Mouse (Mus musculus) left cerebral cortex, postnatal 25 days (tissue): ENCODE measurements around the gene Iars2. TPM values are rescaled to one million over a fixed set of nuclear protein-coding genes. Genes with fewer than 3 reads are reported as not detected.

ENCODE experiments used
- DNase-seq, 2 experiments: peaks; one replicate each; pipeline ENCODE4 v3.0.0; 2022; ENCODE audit warnings: low spot score in 2 of 2, mixed read lengths in 1 of 2
- intact Hi-C: fragments of 180-260 bp; cut with DNase I; formaldehyde crosslinking; loops from one replicate; pipeline ENCODE4 v1.15.1; 2025
- total RNA-seq, 2 experiments: library from RNA; stranded (reverse); gene quantifications; 2 replicates each; pipeline ENCODE4 v1.2.3; 2021

The Iars2 gene
- total RNA-seq: 10 to 100 TPM; 29.8 to 31.4 TPM

- intact Hi-C loops: no loop called here
- peak; percentile 87 to 91 for DNase-seq
These were observed at the start of gene Iars2 for GRCm38 (mm10) chr1:185328721-185329610. Iars2 (minus strand) TSS chr1:185329396.

- intact Hi-C loops: no loop called here
These were observed 48.2 kb upstream of the Iars2 start for GRCm38 (mm10) chr1:185377429-185377828.

GRCm38 (mm10) chr1:185376390-185376789 lies 47.2 kb upstream of the Iars2 start:
- DNase-seq: peak; percentile 23 to 93
- intact Hi-C loops: no loop called here

More at GRCm38 (mm10) chr1:185377429-185377828, 48.2 kb upstream of the Iars2 start:
- no peak for DNase-seq

DNA sequence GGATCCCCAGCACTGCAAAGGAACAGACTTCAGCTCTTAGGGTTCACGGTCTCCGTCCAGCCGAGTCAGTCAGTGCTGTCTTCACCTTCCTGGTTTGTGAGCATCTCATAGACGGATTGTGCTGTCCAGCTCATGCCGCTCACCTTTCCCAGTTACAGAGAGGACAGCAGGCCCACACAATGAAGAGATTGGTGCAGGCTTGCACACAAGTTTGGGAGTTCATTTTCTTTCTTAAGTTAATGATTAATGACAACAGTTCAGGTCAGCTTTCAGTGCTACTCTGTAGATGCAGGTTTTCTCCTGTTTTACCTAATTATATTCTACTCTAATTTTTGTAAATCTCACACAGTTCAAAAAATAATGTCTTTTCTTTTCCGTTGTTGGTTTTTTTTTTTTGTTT lies 40.8 kb upstream of the Iars2 start:
- no peak for DNase-seq
- intact Hi-C loops: no loop called here

DNA sequence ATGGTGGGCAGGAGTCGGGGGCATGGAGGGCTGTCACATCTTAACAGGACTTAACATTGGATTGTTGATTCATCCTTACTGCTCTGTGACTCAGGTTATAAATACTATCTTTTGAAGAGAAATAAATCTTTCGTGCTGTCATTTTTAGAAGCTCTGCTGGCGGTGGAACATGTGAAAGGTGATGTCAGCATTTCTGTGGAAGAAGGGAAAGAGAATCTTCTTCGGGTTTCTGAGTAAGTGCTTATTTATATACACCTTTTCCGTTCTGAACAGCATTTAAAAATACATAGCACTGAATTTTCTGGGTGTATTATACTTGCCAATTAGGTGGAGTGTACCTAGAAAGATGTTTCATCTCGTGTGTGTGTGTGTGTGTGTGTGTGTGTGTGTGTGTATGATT lies 38.2 kb upstream of the Iars2 start:
- DNase-seq: peak in 1 of 2 experiments; percentile 18
- intact Hi-C loops: no loop called here

GRCm38 (mm10) chr1:185364183-185364540 lies 35.0 kb upstream of the Iars2 start:
- intact Hi-C loops: no loop called here
- no peak for DNase-seq

GRCm38 (mm10) chr1:185363526-185364182 lies 34.5 kb upstream of the Iars2 start:
- intact Hi-C loops: loop anchor here (2.0 kb wide), 1 partner anchor 31 kb away; the partner anchor contains the start of gene Bpnt1

DNA sequence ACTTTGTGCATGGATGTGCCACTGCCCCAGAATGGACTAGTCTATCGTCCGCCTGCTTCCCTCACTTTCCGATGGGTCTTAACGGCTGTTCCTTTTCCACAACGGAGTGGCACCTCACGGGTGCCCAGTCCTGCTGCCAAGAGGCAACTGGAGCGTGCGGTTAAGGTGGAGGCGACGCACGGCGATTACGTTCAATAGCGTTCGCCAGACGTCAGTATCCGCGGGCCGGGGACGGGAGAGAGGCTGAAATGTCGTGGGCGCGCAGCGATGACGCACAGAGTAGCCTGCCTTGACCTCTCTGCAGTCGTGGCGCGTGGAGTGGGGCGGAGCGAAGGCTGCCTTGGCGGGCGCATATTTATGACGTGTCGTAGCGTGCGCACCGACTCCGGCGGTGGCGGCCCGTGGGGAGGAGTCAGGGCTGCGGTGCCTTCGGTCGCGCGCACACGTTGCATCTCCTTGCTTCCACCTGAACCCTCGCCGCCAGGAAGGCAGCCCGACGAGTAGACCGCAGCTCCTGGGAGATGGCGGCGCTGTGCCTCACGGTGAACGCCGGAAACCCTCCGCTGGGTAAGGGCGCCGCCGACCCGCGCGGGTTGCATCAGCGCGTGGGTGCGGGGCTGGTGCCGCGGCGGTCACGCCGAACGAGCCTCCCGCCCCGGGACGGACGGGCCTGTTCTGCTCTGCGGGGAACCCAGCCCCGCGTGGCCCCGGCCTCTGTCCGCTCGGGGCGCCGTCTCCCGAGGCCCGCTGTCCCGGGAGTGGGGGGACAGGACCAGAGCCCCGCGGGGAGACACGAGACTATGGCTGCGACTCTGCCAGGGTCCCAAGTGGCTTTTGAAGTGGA lies 33.7 kb upstream of the Iars2 start, which contains the start of gene Eprs:
Eprs (plus strand) TSS at position 368 of the 844 bp plus-strand sequence.
- intact Hi-C loops: loop anchor here (2.0 kb wide), 1 partner anchor 30 kb away; the partner anchor contains the start of gene Bpnt1
- peak; percentile 99 for DNase-seq

More at GRCm38 (mm10) chr1:185363526-185364182, 34.5 kb upstream of the Iars2 start:
- peak; percentile 49 to 56 for DNase-seq

DNA sequence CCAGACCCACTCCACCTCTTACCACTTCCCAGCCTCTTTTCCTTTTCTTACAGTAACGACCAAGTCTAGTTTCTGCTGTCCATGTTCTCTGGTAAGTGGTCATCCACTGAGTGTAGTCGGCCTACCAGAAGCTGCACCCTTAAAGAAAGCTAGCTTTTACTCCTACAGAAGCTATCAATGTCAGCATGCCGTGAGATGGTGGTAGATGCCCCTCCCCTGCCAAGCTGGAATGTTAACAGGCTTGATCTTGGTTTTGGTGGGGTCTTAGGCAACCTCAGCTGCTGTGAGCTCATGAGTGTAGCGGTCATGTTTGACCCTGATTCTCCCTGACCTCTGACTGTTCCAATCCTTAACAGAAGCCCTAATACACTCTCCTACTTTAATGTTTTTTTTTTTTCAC lies 29.0 kb upstream of the Iars2 start:
- no peak for DNase-seq
- intact Hi-C loops: no loop called here

GRCm38 (mm10) chr1:185356246-185356645 lies 27.1 kb upstream of the Iars2 start:
- intact Hi-C loops: no loop called here
- DNase-seq: no peak

DNA sequence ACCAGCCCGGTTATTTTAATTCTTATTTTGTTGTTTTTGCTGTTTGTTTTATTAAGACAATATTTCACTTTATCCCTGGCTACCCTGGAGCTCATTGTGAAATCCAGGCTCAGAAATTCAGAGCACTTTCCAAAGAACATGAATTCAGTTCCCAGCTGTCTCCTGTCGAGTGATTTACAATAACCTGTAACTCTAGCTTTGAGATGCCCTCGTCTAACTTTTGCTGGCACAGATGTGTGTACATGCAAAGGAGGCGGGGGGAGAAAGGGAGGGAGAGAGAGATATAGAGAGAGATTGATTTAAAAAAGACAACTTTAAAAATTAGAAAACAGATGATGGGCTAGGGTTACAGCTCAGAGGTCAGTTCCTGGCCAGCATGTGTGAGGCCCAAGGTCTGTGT lies 25.5 kb upstream of the Iars2 start:
- no peak for DNase-seq
- intact Hi-C loops: no loop called here

- intact Hi-C loops: no loop called here
- DNase-seq: no peak
These were observed 24.2 kb upstream of the Iars2 start for GRCm38 (mm10) chr1:185353351-185353750.

DNA sequence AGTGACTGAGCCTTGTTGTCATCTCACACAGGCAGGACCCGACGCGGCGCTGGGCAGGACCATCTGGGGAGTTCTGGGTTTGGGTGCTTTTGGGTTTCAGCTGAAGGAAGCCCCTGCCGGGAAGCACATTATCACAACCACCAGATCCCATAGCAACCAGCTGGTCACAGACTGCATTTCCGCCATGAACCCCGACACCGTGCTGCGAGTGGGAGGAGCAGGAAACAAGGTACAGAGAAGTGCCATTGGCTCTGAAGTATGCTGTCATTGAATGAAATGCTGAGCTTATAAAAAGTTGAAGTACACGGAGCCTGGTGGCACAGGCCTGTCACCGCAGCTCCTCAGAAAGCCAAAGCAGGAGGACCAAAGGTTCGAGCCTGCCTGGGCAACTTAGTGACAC lies 23.0 kb upstream of the Iars2 start:
- no peak for DNase-seq

GRCm38 (mm10) chr1:185350611-185351010 lies 21.4 kb upstream of the Iars2 start:
- intact Hi-C loops: no loop called here
- DNase-seq: no peak

More for the DNA sequence above, 23.0 kb upstream of the Iars2 start:
- intact Hi-C loops: no loop called here

- no peak for DNase-seq
- intact Hi-C loops: no loop called here
These were observed 20.5 kb upstream of the Iars2 start for GRCm38 (mm10) chr1:185349741-185350140.

GRCm38 (mm10) chr1:185346188-185346587 lies 17.0 kb upstream of the Iars2 start:
- DNase-seq: no peak
- intact Hi-C loops: no loop called here

DNA sequence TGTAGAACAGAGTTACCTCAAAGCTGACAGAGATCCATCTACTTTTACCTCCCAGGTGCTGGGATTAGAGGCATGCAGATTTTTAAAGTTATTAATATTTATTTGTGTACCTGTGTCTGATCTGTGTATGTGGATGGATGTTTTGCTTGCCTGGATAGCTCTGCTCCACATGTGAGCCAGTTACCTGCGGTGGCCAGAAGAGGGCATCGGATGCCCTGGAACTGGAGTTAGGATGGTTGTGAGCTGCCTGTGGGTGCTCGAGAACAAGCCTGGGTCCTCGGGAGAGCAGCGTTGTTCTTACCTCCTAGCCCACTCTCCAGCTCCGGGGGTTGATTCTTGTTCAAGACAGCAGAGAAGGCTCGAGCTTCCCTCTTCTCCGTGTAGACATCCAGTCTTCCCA lies 14.2 kb upstream of the Iars2 start:
- no peak for DNase-seq
- intact Hi-C loops: no loop called here

- peak in 1 of 2 experiments; percentile 13 for DNase-seq
- intact Hi-C loops: no loop called here
These were observed 13.2 kb upstream of the Iars2 start for GRCm38 (mm10) chr1:185342441-185342840.

- DNase-seq: no peak
- intact Hi-C loops: no loop called here
These were observed 7.3 kb upstream of the Iars2 start for GRCm38 (mm10) chr1:185336535-185336934.
